Mouse (Mus musculus) brown adipose tissue, adult 24 weeks (tissue): ENCODE measurements around the gene Rev3l. TPM values are rescaled to one million over a fixed set of nuclear protein-coding genes. Genes with fewer than 3 reads are reported as not detected.

ENCODE experiments used
- H3K27ac ChIP-seq: fragments of 200-500 bp; replicated peaks from 2 replicates; pipeline ENCODE4 v1.5.1; 2012; ENCODE audit warnings: low read depth, mild to moderate bottlenecking, low read length
- H3K4me1 ChIP-seq: fragments of 200-500 bp; 2 replicates; pipeline ENCODE4 v1.6.1; 2012; ENCODE audit warnings: low read length, mixed read lengths; ENCODE audit not compliant: control insufficient read depth, insufficient read depth, insufficient read length
- H3K4me3 ChIP-seq: fragments of 200-500 bp; 2 replicates; pipeline ENCODE4 v1.5.1; 2012; ENCODE audit warnings: low read depth, mild to moderate bottlenecking, low read length, moderate library complexity; ENCODE audit not compliant: insufficient read depth
- polyA plus RNA-seq: library from polyadenylated mRNA; stranded (reverse); fragments of >200 nt; gene quantifications from 2 replicates; pipeline ENCODE4 v1.2.4, GENCODE M21; 2012; ENCODE audit not compliant: missing spikeins, insufficient read depth, insufficient read length

Rev3l gene
- polyA plus RNA-seq, 1 experiment: 6.9 TPM

GRCm38 (mm10) chr10:39742057-39742456 is 10.1 kb downstream of the Rev3l start:
- no peak overlapping the region for H3K27ac ChIP-seq
- H3K4me1 ChIP-seq: no peaks in the 10 kb centered on the region
- no peak overlapping the region for H3K4me3 ChIP-seq

GRCm38 (mm10) chr10:39764752-39765151 is 32.8 kb downstream of the Rev3l start:
- no peaks in the 10 kb centered on the region for H3K4me1 ChIP-seq
- H3K27ac ChIP-seq: no peak overlapping the region
- H3K4me3 ChIP-seq: no peak overlapping the region

- no peaks in the 10 kb centered on the region for H3K4me1 ChIP-seq
- no peak overlapping the region for H3K27ac ChIP-seq
- no peak overlapping the region for H3K4me3 ChIP-seq
These were observed 34.8 kb downstream of the Rev3l start for GRCm38 (mm10) chr10:39766702-39767101.

- H3K27ac ChIP-seq: no peak overlapping the region
- H3K4me3 ChIP-seq: no peak overlapping the region
- H3K4me1 ChIP-seq: 0 out of 2 replicates have a peak, but pooled peaks cover 3% of the 10 kb centered on the region
These were observed 40.3 kb downstream of the Rev3l start for GRCm38 (mm10) chr10:39772259-39772658.

GRCm38 (mm10) chr10:39773940-39774726 is 42.2 kb downstream of the Rev3l start:
- Histone ChIP-seq H3K4me1 (0 out of 2 replicates have a peak, but pooled peaks cover 5% of the 10 kb centered on the region), H3K27ac (no peak overlapping the region), H3K4me3 (no peak overlapping the region)

GRCm38 (mm10) chr10:39776927-39777326 is 45.0 kb downstream of the Rev3l start:
- H3K4me1 ChIP-seq: 0 out of 2 replicates have a peak, but pooled peaks cover 5% of the 10 kb centered on the region
- H3K4me3 ChIP-seq: no peak overlapping the region
- no peak overlapping the region for H3K27ac ChIP-seq

- no peak overlapping the region for H3K27ac ChIP-seq
- H3K4me3 ChIP-seq: no peak overlapping the region
- H3K4me1 ChIP-seq: 0 out of 2 replicates have a peak, but pooled peaks cover 5% of the 10 kb centered on the region
These were observed 46.4 kb downstream of the Rev3l start for GRCm38 (mm10) chr10:39778305-39778704.

- Histone ChIP-seq H3K27ac (no peak overlapping the region), H3K4me3 (no peak overlapping the region), H3K4me1 (no peaks in the 10 kb centered on the region)
These were observed 53.3 kb downstream of the Rev3l start for GRCm38 (mm10) chr10:39785241-39785640.

- Histone ChIP-seq H3K4me1 (no peaks in the 10 kb centered on the region), H3K4me3 (no peak overlapping the region), H3K27ac (no peak overlapping the region)
These were observed 61.4 kb downstream of the Rev3l start for GRCm38 (mm10) chr10:39793295-39793694.

- no peak overlapping the region for H3K27ac ChIP-seq
- H3K4me1 ChIP-seq: no peaks in the 10 kb centered on the region
- no peak overlapping the region for H3K4me3 ChIP-seq
These were observed 79.6 kb downstream of the Rev3l start for GRCm38 (mm10) chr10:39811507-39811906.

- Histone ChIP-seq H3K27ac (no peak overlapping the region), H3K4me1 (no peaks in the 10 kb centered on the region), H3K4me3 (no peak overlapping the region)
These were observed 110.7 kb downstream of the Rev3l start for GRCm38 (mm10) chr10:39842621-39843020.

GRCm38 (mm10) chr10:39865509-39865908 is 133.6 kb downstream of the Rev3l start:
- H3K4me1 ChIP-seq: no peaks in the 10 kb centered on the region
- H3K27ac ChIP-seq: no peak overlapping the region
- no peak overlapping the region for H3K4me3 ChIP-seq

- no peak overlapping the region for H3K27ac ChIP-seq
- H3K4me1 ChIP-seq: no peaks in the 10 kb centered on the region
- no peak overlapping the region for H3K4me3 ChIP-seq
These were observed 156.7 kb downstream of the Rev3l start for GRCm38 (mm10) chr10:39888621-39889020.

- H3K4me1 ChIP-seq: no peaks in the 10 kb centered on the region
These were observed 162.1 kb downstream of the Rev3l start for GRCm38 (mm10) chr10:39893702-39894697.

GRCm38 (mm10) chr10:39896503-39896902 is 164.6 kb downstream of the Rev3l start:
- Histone ChIP-seq H3K4me3 (no peak overlapping the region), H3K27ac (no peak overlapping the region), H3K4me1 (no peaks in the 10 kb centered on the region)

More at GRCm38 (mm10) chr10:39893702-39894697, 162.1 kb downstream of the Rev3l start:
- Histone ChIP-seq H3K27ac (no peak overlapping the region), H3K4me3 (no peak overlapping the region)
